Mouse (Mus musculus) liver, embryonic 12.5 days (tissue): ENCODE measurements around the gene Pomgnt1. TPM values are rescaled to one million over a fixed set of nuclear protein-coding genes. Genes with fewer than 3 reads are reported as not detected.

Experiments
- ATAC-seq: fragments of 200-750 bp; cut with Nextera tagmentation; 2 replicates; pipeline ENCODE4 v1.8.0; 2017; ENCODE audit warnings: moderate number of reproducible peaks, mild to moderate bottlenecking, moderate library complexity
- H3K27ac ChIP-seq: fragments of 300-500 bp; sonication (generic); 2 replicates; pipeline ENCODE4 v1.5.1; 2016; ENCODE audit warnings: mild to moderate bottlenecking
- H3K27me3 ChIP-seq: fragments of 300-500 bp; sonication (generic); replicated peaks from 2 replicates; pipeline ENCODE4 v1.6.1; 2016; ENCODE audit warnings: mild to moderate bottlenecking, moderate library complexity
- H3K36me3 ChIP-seq: fragments of 300-500 bp; sonication (generic); 2 replicates; pipeline ENCODE4 v1.6.1; 2016; ENCODE audit warnings: mild to moderate bottlenecking, moderate library complexity
- H3K4me1 ChIP-seq: fragments of 300-500 bp; sonication (generic); 2 replicates; pipeline ENCODE4 v1.6.1; 2016
- H3K4me2 ChIP-seq: fragments of 300-500 bp; sonication (generic); 2 replicates; pipeline ENCODE4 v1.6.1; 2016; ENCODE audit warnings: mild to moderate bottlenecking, moderate library complexity
- H3K4me3 ChIP-seq: fragments of 300-500 bp; sonication (generic); 2 replicates; pipeline ENCODE4 v1.5.1; 2016; ENCODE audit warnings: mild to moderate bottlenecking, moderate library complexity
- H3K9ac ChIP-seq: fragments of 300-500 bp; sonication (generic); 2 replicates; pipeline ENCODE4 v1.6.1; 2016; ENCODE audit warnings: mild to moderate bottlenecking, moderate library complexity
- H3K9me3 ChIP-seq: fragments of 300-500 bp; sonication (generic); replicated peaks from 2 replicates; pipeline ENCODE4 v1.6.1; 2016; ENCODE audit warnings: mild to moderate bottlenecking, moderate library complexity
- WGBS: fragments of 180-500 bp; shearing (Covaris S2); methylation state at CpG from one replicate; pipeline ENCODE4 v1.1.7; 2016; ENCODE audit not compliant: insufficient replicate concordance; 5-methylcytosine and 5-hydroxymethylcytosine counted together
- polyA plus RNA-seq: library from polyadenylated mRNA; unstranded; fragments of >200 nt; fragmentation: Nextera tagmentation; extraction: Ambion mirVana; gene quantifications from 2 replicates; pipeline ENCODE4 v1.2.1, GENCODE M21; 2016

Gene Pomgnt1
- polyA plus RNA-seq, 1 experiment from 2014 or later = 24.2 TPM

DNA sequence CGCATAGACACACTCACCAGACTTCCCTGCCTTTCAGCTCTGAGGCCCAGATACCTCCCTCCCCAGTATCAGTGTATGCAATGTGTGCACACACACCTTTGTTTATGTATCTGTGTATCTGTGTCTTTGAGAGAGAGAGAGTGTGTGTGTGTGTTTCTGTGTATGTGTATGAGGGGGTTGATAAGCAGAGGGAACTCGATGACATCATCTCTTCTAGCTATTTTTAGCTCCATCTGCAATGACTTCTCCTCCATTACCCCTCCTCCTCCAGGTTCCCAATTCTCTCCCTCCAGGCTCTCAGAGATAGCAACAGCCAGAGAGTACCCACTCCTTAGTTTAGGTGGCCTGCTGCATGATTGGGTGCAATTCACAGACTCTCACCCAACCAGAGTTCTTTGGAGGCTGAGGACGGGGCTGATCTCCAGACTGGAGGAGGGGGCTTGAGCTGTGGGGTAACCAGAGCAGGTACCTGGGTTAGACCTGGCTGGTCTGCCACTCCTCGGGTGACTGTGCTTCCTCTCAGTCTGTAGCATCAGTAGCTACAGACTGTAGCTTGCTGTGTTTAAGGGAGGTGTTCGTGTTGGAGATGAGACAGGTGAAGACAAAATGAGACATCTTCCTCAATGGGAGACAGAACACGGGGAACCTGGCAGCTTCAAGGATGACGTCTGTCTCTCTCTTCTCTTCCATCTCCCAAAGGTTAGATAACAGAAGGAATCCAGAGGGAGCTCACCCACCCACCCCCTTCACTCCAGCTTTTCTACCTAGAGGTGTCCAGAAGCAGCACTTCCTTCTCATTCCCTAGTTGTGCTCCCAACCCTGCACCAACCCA is 52.3 kb downstream of the Pomgnt1 start:
- Histone ChIP-seq H3K4me2 (peak overlapping the region; percentile 44), H3K36me3 (no peaks in the 10 kb centered on the region), H3K9me3 (no peaks in the 10 kb centered on the region), H3K9ac (no peak overlapping the region), H3K4me1 (peaks cover 29% of the 10 kb centered on the region), H3K27me3 (peaks cover 21% of the 10 kb centered on the region), H3K4me3 (no peak overlapping the region), H3K27ac (peak overlapping the region; percentile 65)
- ATAC-seq = peak; percentile 86
- WGBS = 19% methylated on average over 7 of the region's 7 CpGs

DNA sequence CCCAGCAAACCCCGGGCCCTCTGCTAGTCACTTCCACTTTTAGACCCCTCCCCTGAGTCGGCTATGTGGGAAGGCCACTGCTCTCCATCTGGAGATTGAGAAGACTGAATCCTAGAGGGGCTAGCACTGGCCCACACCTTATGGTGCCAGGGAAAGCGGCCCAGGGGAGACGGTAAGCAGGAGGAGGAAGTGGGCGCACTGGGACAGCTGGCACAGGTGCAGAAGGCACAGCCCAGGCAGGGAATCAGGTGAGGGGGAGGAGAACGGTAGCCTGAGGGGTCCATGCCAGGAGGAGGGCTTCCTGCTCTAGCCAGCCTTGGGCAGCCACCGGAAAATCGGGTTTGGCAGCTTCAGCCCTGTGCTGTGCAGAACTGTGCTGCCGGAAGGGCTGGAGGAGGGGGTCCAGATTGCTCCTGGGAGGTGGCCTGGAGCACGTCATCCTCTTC is 52.9 kb downstream of the Pomgnt1 start:
- Histone ChIP-seq H3K4me1 (peaks cover 29% of the 10 kb centered on the region), H3K4me3 (0 out of 2 replicates have a peak overlapping the region, but pooled peaks have one; percentile 2), H3K9me3 (no peaks in the 10 kb centered on the region), H3K27me3 (peaks cover 26% of the 10 kb centered on the region), H3K4me2 (peak overlapping the region; percentile 44), H3K27ac (peak overlapping the region; percentile 65), H3K36me3 (no peaks in the 10 kb centered on the region), H3K9ac (no peak overlapping the region)
- peak; percentile 30; the same call in 1 of the 2 replicates for ATAC-seq
- 10% methylated on average over 10 of the region's 10 CpGs for WGBS

DNA sequence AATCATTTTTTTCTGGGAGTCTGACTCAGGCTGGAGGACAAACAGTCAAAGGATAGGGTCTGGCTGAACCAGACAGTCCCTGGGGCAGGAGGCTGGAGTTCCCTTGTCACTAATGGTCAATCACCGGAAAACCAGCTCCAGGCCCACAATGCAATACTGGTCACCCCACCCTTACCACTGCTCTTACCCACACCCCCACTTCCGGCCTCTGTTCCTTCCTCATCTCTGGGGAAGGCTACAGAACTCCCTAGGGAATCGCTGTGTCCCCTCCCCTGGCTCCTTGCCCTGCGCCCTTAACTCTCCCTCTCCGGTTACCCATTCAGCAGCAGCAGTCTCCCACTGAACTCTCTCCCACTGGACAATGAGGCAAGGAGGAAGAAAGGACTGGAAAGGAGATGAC is 53.5 kb downstream of the Pomgnt1 start:
- Histone ChIP-seq H3K9me3 (no peaks in the 10 kb centered on the region), H3K36me3 (no peaks in the 10 kb centered on the region), H3K4me2 (peak overlapping the region; percentile 16), H3K27ac (peak overlapping the region; percentile 39; the same call in 1 of the 2 replicates), H3K4me3 (no peak overlapping the region), H3K9ac (no peak overlapping the region), H3K27me3 (peaks cover 32% of the 10 kb centered on the region), H3K4me1 (peaks cover 32% of the 10 kb centered on the region)
- ATAC-seq = peak; percentile 28; the same call in 1 of the 2 replicates
- 23% methylated on average over 5 of the region's 5 CpGs for WGBS

DNA sequence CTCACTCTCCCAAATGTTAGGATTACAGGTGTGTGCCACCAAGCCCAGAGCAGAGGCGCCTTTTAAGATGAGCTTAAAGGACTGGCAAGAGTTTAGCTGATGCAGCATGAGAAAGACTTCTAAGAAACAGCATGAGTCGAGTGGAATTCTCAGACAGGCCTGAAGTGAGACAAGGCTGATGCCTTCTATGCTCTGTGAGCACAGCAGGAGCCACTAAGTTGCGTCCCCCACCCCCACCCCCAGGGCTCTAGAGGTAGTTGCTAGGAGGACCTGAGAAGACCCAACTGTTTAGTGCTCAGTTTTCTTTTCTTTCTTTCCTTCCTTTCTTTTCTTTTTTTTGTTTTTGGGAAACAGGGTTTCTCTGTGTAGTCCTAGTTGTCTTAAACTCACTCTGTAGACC is 58.4 kb downstream of the Pomgnt1 start:
- Histone ChIP-seq H3K9ac (no peak overlapping the region), H3K4me1 (peaks cover 3% of the 10 kb centered on the region; the same call in 1 of the 2 replicates), H3K27ac (no peak overlapping the region), H3K4me2 (no peak overlapping the region), H3K27me3 (peaks cover 59% of the 10 kb centered on the region), H3K9me3 (no peaks in the 10 kb centered on the region), H3K36me3 (no peaks in the 10 kb centered on the region), H3K4me3 (no peak overlapping the region)
- ATAC-seq = no peak
- WGBS = 54% methylated on average over 3 of the region's 3 CpGs

DNA sequence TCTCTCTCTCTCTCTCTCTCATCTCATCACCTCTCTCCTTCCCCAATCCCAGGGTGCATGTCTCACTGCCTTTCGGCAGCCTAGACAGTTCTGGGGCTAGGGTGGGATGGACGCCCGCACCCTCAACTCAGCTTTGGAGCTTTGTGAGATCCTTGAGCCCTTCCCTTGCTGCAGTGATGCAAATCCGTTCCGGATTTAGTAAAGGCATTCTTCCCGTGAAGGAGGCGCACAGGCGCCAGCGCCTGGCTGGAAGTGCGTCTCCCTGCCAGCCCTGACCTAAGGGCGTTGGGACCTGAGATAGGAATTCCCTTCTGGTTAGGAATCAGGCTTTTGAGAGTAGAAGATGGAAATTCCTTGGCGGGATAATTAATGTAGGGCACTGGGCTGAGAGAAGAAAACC is 59.1 kb downstream of the Pomgnt1 start:
- H3K9ac ChIP-seq = no peak overlapping the region
- H3K36me3 ChIP-seq = no peaks in the 10 kb centered on the region
- H3K4me2 ChIP-seq = no peak overlapping the region
- no peak overlapping the region for H3K27ac ChIP-seq
- 16% methylated on average over 12 of the region's 12 CpGs for WGBS
- H3K9me3 ChIP-seq = no peaks in the 10 kb centered on the region
- ATAC-seq = no peak
- peaks cover 54% of the 10 kb centered on the region for H3K27me3 ChIP-seq
- peaks cover 3% of the 10 kb centered on the region; the same call in 1 of the 2 replicates for H3K4me1 ChIP-seq
- no peak overlapping the region for H3K4me3 ChIP-seq

DNA sequence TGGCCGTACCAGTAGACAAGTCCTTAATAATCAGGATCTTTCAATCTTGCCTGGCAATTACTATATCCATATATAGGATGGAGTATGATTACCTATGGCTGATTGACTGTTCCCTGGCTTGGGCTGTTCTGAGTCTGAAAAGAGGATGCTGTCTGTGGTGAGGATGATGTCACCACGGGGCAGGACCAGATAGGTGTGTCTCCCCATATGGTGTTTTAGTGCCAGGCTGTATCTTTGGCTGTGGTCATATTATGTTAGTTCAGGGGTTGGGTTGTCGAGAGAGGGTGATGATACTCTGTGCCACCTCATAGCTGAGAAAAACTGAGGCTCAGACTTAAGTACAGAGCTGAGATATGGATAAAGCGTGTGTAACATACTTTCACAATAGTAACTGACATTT is 61.4 kb downstream of the Pomgnt1 start:
- WGBS = 65% methylated on average over 4 of the region's 4 CpGs

DNA sequence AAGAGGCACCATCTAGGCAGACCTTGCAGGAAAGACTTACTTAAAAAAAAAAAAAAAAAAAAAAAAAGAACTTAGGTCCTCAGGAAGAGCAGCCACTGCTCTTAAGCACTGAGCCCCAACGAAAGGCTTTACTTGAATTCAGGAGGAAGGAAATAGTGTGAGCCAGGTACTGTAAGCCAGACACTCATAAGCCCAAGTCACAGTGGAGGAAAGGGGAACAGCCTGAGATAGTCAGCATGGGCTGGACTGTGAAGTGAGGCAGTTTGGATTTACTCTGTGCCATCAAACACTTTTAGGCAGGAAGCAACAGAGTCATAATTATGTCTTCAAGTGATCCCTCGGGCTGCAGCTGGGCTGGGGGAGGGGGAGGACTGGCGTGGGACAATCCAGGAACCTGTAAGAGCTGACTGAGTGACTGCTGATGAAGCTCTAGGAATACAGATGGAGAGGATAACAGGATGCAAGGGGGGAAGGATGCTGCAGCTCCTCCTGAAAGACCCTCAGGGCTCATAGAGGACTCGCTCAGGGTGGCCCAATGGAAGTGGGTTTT is 68.7 kb downstream of the Pomgnt1 start:
- Histone ChIP-seq H3K4me1 (peaks cover 31% of the 10 kb centered on the region), H3K4me2 (no peak overlapping the region), H3K9ac (no peak overlapping the region), H3K36me3 (no peaks in the 10 kb centered on the region), H3K4me3 (no peak overlapping the region), H3K27me3 (no peaks in the 10 kb centered on the region), H3K27ac (0 out of 2 replicates have a peak overlapping the region, but pooled peaks have one; percentile 40), H3K9me3 (no peaks in the 10 kb centered on the region)
- WGBS = 45% methylated on average over 4 of the region's 4 CpGs
- no peak for ATAC-seq

More for the DNA sequence above, 61.4 kb downstream of the Pomgnt1 start:
- peaks cover 3% of the 10 kb centered on the region; the same call in 1 of the 2 replicates for H3K4me1 ChIP-seq
- H3K36me3 ChIP-seq = no peaks in the 10 kb centered on the region
- H3K4me2 ChIP-seq = no peak overlapping the region
- no peak overlapping the region for H3K9ac ChIP-seq
- no peak overlapping the region for H3K27ac ChIP-seq
- H3K9me3 ChIP-seq = no peaks in the 10 kb centered on the region
- H3K4me3 ChIP-seq = no peak overlapping the region
- peaks cover 47% of the 10 kb centered on the region for H3K27me3 ChIP-seq
- no peak for ATAC-seq

DNA sequence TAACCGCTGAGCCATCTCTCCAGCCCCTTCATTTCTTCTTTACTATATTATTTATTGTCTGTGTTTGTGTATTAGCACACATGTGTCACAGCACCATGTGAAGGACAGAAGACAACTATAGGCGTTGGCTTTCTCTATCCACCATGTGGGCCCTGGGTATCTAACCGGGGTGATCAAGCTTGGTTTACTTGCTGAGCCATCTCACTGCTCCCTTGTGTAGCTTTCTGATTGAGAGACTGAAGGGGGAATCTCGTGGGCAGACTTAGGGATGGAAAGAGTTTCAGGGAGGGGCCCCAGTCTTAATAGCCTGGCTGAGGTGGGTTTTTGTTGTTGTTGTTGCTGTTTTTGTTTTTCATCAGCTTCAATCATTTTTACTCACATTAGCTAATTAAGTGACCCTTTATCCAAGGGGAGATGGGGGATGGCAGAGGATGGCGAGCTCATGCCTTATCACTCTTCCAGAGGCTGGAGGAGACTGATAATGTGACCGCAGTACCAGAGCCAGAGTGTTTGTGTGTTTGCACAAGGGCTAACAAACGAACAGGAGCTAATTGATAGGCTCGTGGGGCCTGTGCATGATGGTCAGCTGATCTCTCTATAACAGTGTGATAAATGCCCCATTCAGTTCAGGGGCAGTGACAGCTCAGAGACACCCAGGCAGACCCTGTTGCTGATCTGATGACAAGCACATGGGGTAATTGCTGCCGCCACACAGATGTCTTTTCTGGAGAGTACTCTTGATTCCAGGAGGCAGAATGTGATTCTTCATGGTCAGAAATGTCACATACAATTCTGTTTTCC is 70.1 kb downstream of the Pomgnt1 start:
- no peaks in the 10 kb centered on the region for H3K9me3 ChIP-seq
- peak overlapping the region; percentile 37 for H3K9ac ChIP-seq
- peak overlapping the region; percentile 91 for H3K27ac ChIP-seq
- no peaks in the 10 kb centered on the region for H3K36me3 ChIP-seq
- no peak overlapping the region for H3K4me3 ChIP-seq
- 22% methylated on average over 9 of the region's 9 CpGs for WGBS
- peak; percentile 98 for ATAC-seq
- no peaks in the 10 kb centered on the region for H3K27me3 ChIP-seq
- peak overlapping the region; percentile 55 for H3K4me2 ChIP-seq
- peaks cover 31% of the 10 kb centered on the region for H3K4me1 ChIP-seq

DNA sequence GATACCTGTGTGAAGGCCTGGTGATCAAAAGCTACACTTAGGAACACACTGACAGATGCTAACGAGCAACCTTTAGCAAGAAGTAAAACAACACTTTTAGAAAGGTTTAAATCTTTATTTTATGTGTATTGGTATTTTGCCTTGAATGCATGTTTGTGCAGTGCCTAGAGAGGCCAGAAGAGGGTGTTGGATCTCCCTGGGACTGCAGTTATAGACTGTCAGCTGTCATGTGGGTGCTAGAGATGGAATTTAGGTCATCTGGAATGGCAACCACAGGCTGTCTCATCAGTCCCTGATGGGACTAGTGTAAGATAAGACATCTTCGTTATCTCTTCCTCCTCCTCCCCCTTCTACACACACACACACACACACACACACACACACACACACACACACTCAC is 74.8 kb downstream of the Pomgnt1 start:
- ATAC-seq = no peak
- 45% methylated on average over 2 of the region's 2 CpGs for WGBS
- Histone ChIP-seq H3K27me3 (no peaks in the 10 kb centered on the region), H3K27ac (no peak overlapping the region), H3K4me2 (no peak overlapping the region), H3K4me1 (peaks cover 19% of the 10 kb centered on the region), H3K9me3 (no peaks in the 10 kb centered on the region), H3K36me3 (no peaks in the 10 kb centered on the region), H3K4me3 (no peak overlapping the region), H3K9ac (no peak overlapping the region)

DNA sequence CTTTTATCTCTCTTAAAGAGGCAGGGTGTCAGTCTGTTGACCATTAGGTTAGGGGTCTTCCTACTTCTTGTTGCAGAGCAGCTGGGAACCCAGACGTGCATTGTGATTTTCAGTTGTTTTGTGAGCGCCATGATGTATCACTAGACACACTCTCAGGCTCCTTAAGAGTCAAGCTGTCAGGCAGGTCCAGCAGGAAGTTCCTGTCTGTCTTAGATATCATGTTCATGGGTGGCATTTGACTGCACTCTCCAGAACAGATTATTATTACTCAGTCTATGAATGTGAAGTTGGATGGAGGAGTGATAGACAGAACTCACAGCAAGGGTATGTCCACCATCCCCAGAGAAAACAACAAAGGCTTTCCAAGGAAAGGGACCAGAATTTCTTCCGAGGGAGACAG is 80.8 kb downstream of the Pomgnt1 start:
- H3K4me3 ChIP-seq = no peak overlapping the region
- H3K27me3 ChIP-seq = no peaks in the 10 kb centered on the region
- no peak overlapping the region for H3K9ac ChIP-seq
- ATAC-seq = no peak
- H3K4me2 ChIP-seq = no peak overlapping the region
- no peaks in the 10 kb centered on the region for H3K36me3 ChIP-seq
- no peaks in the 10 kb centered on the region for H3K9me3 ChIP-seq
- no peaks in the 10 kb centered on the region for H3K4me1 ChIP-seq
- WGBS = 39% methylated on average over 3 of the region's 3 CpGs
- no peak overlapping the region for H3K27ac ChIP-seq

DNA sequence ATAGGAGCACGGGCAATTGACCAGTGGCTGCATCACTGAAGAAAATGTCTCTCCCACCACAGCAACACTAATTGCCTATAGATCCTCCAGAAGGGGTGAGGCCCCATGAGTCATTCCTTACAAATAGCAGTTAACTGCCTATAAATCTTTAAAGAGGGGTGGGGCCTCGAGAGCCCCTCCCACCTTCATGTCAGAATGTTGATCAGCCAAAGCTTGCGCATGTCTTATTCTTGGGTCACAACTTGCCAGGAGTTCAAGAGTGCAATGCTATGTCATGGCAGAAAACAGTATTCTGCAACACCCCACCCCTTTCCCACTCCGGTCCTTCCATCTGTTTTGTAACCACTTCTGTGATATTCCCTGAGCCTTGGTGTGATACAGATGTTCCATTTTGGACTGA is 82.9 kb downstream of the Pomgnt1 start:
- H3K4me3 ChIP-seq = no peak overlapping the region
- no peaks in the 10 kb centered on the region for H3K36me3 ChIP-seq
- no peaks in the 10 kb centered on the region for H3K9me3 ChIP-seq
- H3K9ac ChIP-seq = no peak overlapping the region
- no peak overlapping the region for H3K4me2 ChIP-seq
- WGBS = 76% methylated on average over 4 of the region's 4 CpGs
- ATAC-seq = no peak
- no peaks in the 10 kb centered on the region for H3K4me1 ChIP-seq
- no peaks in the 10 kb centered on the region for H3K27me3 ChIP-seq
- no peak overlapping the region for H3K27ac ChIP-seq

DNA sequence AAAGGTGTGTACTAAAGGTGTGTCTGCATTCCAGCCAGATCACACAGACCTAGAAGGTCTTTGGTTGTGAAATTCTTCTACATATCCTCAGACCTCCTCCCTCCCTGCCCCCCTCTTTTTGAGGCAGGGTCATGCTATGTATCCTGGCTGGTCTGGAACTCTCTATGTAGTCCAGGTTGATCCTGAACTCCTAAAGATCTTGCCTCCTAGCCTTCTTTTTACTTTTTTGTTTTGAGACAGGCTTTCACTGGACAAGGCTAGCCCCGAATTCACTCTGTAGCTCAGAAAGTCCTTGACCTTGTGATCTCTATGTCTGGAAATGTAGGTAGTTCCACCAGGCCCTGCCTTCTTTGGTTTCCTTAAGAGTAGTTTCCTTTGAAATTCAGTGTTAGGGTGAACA is 85.3 kb downstream of the Pomgnt1 start:
- no peaks in the 10 kb centered on the region for H3K9me3 ChIP-seq
- no peak overlapping the region for H3K27ac ChIP-seq
- no peaks in the 10 kb centered on the region for H3K27me3 ChIP-seq
- 63% methylated on average over 1 of the region's 1 CpGs for WGBS
- H3K9ac ChIP-seq = no peak overlapping the region
- no peak overlapping the region for H3K4me2 ChIP-seq
- H3K36me3 ChIP-seq = no peaks in the 10 kb centered on the region
- no peak overlapping the region for H3K4me3 ChIP-seq
- no peaks in the 10 kb centered on the region for H3K4me1 ChIP-seq
- ATAC-seq = no peak
